Mouse (Mus musculus): ENCODE results near the gene Slc36a3.

The Slc36a3 gene

GRCm38 (mm10) chr11:55151608-55152007 lies at the start of gene Slc36a3:
Slc36a3 (minus strand) TSS chr11:55151708.
- no peak for DNase-seq (ENCODE audit: low read depth, low spot score)

GRCm38 (mm10) chr11:55197740-55198510 lies 46.4 kb upstream of the Slc36a3 start:
- DNase-seq (ENCODE audit: low read depth, low spot score): no peak

GRCm38 (mm10) chr11:55197086-55197485 lies 45.6 kb upstream of the Slc36a3 start:
- no peak for DNase-seq (ENCODE audit: low read depth, low spot score)

GRCm38 (mm10) chr11:55190216-55190615 lies 38.7 kb upstream of the Slc36a3 start:
- no peak for DNase-seq (ENCODE audit: low read depth, low spot score)

- no peak for DNase-seq (ENCODE audit: low read depth, low spot score)
Measured at GRCm38 (mm10) chr11:55187777-55188176, 36.3 kb upstream of the Slc36a3 start.

- DNase-seq (ENCODE audit: low read depth, low spot score): no peak
Measured at GRCm38 (mm10) chr11:55187292-55187691, 35.8 kb upstream of the Slc36a3 start.

GRCm38 (mm10) chr11:55184733-55185291 lies 33.3 kb upstream of the Slc36a3 start, which contains the start of gene Slc36a2:
Slc36a2 (minus strand) TSS chr11:55185077.
- no peak for DNase-seq (ENCODE audit: low read depth, low spot score)

- no peak for DNase-seq (ENCODE audit: low read depth, low spot score)
Measured at GRCm38 (mm10) chr11:55184246-55184645, 32.7 kb upstream of the Slc36a3 start.

- DNase-seq (ENCODE audit: low read depth, low spot score): no peak
Measured at GRCm38 (mm10) chr11:55183124-55183523, 31.6 kb upstream of the Slc36a3 start.

- no peak for DNase-seq (ENCODE audit: low read depth, low spot score)
Measured at GRCm38 (mm10) chr11:55179856-55180255, 28.3 kb upstream of the Slc36a3 start.

GRCm38 (mm10) chr11:55178830-55179229 lies 27.3 kb upstream of the Slc36a3 start:
- no peak for DNase-seq (ENCODE audit: low read depth, low spot score)

- DNase-seq (ENCODE audit: low read depth, low spot score): no peak
Measured at GRCm38 (mm10) chr11:55170501-55170900, 19.0 kb upstream of the Slc36a3 start.

GRCm38 (mm10) chr11:55168914-55169313 lies 17.4 kb upstream of the Slc36a3 start:
- DNase-seq (ENCODE audit: low read depth, low spot score): no peak

GRCm38 (mm10) chr11:55168504-55168903 lies 17.0 kb upstream of the Slc36a3 start:
- DNase-seq (ENCODE audit: low read depth, low spot score): no peak

- no peak for DNase-seq (ENCODE audit: low read depth, low spot score)
Measured at GRCm38 (mm10) chr11:55165748-55166147, 14.2 kb upstream of the Slc36a3 start.

GRCm38 (mm10) chr11:55164723-55165122 lies 13.2 kb upstream of the Slc36a3 start:
- DNase-seq (ENCODE audit: low read depth, low spot score): peak; percentile 11

- DNase-seq (ENCODE audit: low read depth, low spot score): no peak
Measured at GRCm38 (mm10) chr11:55162670-55163069, 11.2 kb upstream of the Slc36a3 start.

- DNase-seq (ENCODE audit: low read depth, low spot score): peak; percentile 43
Measured at GRCm38 (mm10) chr11:55158785-55159359, 7.4 kb upstream of the Slc36a3 start.

- no peak for DNase-seq (ENCODE audit: low read depth, low spot score)
Measured at GRCm38 (mm10) chr11:55155070-55155421, 3.5 kb upstream of the Slc36a3 start.

- no peak for DNase-seq (ENCODE audit: low read depth, low spot score)
Measured at GRCm38 (mm10) chr11:55154398-55155069, 3.0 kb upstream of the Slc36a3 start.

GRCm38 (mm10) chr11:55148461-55148860 lies 3.0 kb downstream of the Slc36a3 start:
- DNase-seq (ENCODE audit: low read depth, low spot score): no peak

- no peak for DNase-seq (ENCODE audit: low read depth, low spot score)
Measured at GRCm38 (mm10) chr11:55147423-55147822, 4.1 kb downstream of the Slc36a3 start.

Measured in c-Kit-negative CD71-positive TER-119-positive erythroid progenitor cells, embryonic 14.5 days (primary cell).